Mouse (Mus musculus) adrenal gland, postnatal 14 days (tissue): ENCODE measurements around the gene Rab11fip5. TPM values are rescaled to one million over a fixed set of nuclear protein-coding genes. Genes with fewer than 3 reads are reported as not detected.

Experiments
- DNase-seq: peaks from one replicate; pipeline ENCODE4 v3.0.0; 2021; ENCODE audit warnings: mixed read lengths
- total RNA-seq: library from RNA; stranded (reverse); gene quantifications from 2 replicates; pipeline ENCODE4 v1.2.3, GENCODE M21; 2021

The Rab11fip5 gene
- total RNA-seq, 1 experiment from 2014 or later, result 22.7 TPM

DNA sequence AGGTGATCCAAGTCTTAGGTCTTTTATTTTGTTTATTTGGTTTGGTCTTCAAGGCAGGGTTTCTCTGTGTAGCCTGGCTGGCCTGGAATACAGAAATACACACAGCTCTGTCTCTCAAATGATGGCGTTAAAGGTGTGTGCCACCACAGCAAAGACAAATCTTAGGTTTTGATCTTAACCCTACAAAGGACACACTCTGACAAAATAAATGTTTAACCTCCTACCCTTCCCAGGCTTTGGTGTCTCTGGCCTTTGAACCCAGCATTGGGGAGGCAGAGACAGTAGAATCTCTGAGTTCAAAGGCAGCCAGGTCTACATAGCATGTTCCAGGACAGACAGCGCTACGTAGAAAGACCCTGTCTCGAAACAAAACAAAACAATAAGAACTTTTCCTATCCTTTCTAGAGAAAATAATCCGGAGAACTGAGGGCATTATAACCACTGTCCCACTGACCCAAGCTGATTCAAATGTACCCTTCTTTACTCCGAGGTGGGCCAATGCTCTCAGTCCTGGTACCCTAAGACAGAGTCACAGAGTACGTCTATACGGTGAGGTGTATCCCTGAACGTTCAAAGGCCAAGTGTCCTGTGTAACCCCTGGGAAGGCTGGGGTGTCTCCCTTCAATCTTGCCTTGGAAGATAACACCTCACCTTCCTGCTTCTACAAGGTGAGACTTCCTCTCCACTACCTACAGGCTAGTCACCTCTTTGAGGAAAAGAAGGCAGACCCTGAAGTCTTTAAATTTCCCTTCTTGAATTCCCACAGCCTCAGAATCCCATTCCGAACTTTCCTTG lies 1.2 kb downstream of the Rab11fip5 start:
- no peak for DNase-seq

GRCm38 (mm10) chr6:85372496-85372895 lies 1.9 kb downstream of the Rab11fip5 start:
- DNase-seq, result no peak

DNA sequence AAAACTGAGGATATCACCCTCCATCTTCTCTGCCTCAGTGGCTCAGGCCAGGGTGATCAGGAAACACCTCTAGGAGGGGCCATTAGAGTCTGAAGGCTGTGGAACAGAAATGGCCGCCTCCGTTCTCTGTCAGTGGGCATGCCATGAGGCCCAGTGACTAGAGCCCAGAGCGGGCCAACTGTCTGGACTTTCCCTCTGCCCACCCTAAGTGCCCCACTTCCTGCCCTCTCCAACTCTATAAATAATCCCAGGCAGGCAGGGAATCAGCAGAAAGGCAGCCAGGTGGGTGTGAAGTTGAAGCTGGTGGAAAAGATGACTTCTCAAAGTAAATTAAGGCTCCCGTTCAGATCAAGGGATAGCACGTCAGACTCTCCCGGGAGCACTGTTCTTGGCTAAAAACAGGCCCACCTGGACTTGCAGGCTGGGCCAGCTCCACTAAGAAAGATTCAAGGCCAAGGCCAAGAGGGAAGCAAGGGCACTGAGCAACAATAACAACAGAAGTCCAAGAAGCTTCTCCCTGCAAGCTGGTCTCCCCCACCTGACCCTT lies 2.5 kb downstream of the Rab11fip5 start:
- DNase-seq, result no peak

DNA sequence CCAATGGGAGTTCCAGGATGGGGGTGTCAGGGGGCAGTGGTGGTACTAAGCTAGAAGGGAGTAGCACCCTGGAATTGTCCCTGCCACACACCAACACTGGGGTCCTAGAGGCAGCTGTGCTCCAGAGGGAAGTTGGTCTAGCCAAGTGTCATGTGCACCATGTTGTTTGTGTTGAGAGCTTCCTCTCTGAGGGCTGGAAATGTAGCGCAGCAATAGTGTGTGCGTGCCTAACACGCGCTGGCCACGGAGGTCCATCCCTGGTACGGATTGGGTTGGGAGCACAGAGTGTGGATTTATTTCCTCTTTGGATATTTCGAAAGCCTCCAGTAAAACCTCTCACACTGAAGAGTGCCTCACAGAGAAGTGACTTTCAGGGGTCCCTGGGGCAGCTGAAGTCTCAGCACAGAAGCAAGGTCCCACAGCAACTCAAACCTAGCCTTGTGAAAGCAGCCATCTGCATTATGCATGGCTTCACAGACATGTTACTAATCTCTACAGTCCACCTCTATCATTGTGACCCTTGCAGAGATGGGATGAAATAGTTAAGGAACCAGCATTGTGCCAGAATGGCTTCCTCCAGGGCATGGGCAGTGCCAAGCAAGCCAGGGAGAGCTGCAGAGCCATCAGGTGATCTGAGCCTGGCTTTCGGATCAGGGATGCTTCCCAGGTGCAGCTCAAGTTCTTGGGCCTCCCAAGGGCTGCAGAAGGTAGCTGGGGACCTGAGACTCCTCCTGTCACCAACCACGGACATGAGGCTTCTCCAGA lies 3.6 kb downstream of the Rab11fip5 start:
- DNase-seq, result no peak

DNA sequence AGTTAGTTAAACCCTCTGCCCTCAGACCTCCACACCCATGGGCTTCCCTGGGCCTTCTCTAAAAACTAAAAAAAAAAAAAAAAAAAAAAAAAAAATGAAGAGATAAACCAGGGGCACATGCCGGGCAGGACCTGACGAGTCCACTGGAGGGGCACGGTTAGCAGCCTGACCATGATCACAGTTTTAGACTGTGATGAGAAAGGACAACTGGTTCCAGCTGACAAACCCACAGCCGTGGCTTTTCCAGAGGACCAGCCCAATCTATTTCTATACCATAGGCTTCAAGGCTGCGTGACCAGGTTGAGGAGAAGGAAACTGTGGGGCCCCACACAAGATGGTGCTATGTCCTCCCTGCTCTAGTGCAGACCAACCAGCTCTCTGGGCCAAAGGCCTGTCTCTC lies 4.4 kb downstream of the Rab11fip5 start:
- no peak for DNase-seq

DNA sequence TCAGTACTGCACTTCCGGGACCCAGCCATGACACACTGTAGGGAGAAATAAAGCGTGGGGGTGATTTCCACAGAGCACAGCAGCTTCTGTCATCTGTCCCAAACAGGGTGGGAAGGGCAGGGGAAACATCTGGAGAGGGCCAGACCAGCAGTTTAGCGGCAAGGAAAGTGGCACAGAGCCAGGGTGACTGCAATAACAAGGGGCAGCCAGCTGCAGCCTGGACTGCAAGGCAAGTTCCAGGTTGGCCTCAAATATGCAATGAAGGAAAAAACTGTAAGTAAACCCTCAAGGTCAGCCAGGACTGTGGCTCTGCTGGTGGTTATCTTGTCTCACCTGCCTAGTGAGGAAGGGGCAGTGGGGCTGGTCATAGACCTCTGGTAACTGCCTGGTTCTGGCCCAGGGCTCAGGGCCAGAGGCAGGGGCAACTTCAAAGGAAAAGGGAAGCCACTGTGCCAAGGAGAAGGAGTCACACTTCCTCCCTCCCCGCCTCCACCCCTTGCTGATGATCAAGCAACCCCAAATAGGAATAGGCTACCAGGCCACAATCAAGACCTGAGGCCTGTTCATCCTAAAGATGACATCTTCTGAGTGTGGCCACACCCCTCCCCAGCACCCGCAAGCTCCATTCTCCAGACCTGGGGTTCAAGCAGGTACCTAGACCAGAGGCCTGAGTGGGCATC lies 5.1 kb downstream of the Rab11fip5 start:
- peak; percentile 82 for DNase-seq

DNA sequence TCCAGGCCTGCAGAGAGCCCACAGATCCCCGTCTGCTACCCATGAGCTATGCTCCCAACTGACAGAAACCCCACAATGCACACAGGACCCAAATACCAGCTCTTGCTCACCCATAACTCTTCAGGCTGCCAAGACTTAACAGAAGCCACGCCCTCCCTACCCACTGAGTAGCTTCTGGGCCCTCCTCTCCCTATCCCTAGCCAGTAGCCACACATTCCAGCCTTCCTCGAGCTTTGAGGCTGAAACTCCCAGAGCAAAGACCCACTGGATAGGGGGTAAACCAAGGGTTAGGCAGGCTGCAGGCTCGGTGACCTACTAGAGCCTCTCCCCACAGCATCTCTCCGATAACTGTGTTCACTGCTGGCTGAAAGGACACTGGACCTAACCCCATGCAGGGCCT lies 5.7 kb downstream of the Rab11fip5 start:
- no peak for DNase-seq

DNA sequence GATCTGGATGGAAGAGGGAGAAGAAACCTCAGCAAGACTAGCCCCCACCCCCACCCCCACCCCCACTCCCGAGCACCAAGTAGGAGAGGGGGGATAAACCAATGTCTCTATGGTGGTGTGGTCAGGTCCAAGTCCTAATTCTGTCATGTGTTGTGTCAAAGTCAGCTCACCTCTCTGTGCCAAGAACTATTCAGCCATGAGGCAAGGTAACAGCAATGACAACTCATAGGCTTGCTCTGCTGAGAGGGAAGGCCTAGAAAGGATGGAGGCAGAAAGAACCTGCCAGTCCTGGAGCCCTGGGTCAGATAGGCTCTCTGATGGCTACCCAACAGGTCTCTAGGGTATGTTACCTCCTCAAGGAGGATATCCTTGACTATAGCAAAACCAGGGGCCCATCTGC lies 6.3 kb downstream of the Rab11fip5 start:
- DNase-seq, result no peak

GRCm38 (mm10) chr6:85366387-85366786 lies 8.0 kb downstream of the Rab11fip5 start:
- peak; percentile 55 for DNase-seq

DNA sequence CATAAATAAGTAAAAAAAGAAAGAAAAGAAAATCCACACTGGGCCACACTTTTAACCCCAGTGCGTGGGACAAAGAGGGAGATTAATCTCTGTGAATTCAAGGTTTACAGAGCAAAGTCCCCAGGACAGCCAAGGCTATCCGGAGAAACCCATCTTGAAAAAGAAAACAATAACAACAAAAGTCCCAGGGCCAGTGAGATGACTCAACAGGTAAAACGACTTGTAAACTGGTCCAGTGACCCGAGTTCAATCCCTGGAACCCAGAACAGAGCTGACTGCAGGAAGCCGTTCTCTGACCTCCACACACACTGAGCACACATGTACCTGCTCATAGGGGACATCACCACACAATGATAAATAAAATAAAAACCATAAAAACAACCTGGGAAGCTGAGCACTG lies 10.0 kb downstream of the Rab11fip5 start:
- no peak for DNase-seq

GRCm38 (mm10) chr6:85363906-85364260 lies 10.6 kb downstream of the Rab11fip5 start:
- no peak for DNase-seq

DNA sequence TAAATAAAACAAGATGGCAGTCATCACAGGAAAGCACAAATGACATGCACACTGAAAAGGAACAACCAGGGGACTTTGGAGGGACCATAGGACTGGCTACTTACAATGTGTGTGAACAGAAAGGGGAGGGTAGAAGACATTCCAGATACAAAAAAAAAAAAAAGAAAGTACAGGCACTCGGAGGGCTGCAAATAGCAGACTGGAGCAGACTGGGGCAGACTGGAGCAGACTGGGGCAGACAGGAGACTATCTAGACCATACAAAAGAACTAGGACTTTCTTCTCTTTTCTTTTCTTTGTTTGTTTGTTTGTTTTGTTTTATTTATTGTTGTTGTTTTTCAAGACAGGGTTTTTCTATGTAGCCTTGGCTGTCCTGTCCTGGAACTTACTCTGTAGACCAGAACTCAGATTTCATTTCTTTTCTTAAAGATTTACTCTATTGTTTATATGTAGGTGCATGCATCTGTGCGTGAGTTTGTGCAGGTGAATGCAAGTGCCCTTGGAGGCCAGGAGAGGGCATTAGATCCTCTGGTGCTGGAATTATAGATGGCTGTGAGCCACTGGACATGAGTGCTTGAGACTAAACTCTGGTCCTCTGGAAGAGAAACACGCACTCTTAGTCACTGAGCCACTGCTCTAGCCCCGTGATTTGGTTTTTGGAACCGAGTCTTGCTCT lies 11.1 kb downstream of the Rab11fip5 start:
- DNase-seq, result no peak

DNA sequence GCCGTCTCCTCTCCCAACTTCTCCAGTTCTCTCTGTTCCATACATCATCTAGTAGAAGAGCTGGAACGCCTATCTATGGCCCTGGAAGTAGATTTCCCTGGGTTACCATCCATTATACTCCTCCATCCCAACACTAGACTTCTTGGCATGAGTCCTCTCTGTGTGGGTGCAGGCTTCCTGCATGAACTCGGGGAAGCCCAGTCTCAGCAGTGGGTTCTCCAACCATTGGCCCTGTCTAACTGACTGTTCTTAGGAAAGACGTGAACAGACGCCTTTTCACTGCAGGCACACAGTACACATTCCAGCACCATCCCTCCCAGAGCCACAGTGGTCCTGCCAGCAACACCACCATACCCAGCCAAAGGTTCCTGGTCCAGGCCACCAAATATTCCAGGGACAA lies 11.8 kb downstream of the Rab11fip5 start:
- no peak for DNase-seq

GRCm38 (mm10) chr6:85360311-85360710 lies 14.1 kb downstream of the Rab11fip5 start:
- DNase-seq, result no peak

DNA sequence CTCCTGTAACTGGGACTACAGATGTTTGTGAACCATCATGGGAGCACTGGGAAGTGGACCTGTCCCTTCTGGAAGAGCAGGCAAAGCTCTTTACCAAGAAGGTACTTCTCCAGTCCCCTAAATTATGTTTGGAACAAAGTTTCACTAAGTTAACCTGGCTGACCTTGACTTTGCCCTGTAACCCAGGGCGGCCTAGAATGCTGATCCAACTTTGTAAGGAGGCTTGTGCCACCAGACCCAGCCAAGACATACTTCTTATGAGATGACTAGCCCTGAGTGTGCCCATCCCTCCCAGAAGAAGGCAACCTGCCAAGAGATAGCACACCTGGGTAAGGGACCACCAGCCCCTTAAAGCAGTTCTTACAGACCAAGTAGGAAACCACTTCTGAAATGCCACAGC lies 15.6 kb downstream of the Rab11fip5 start:
- no peak for DNase-seq

DNA sequence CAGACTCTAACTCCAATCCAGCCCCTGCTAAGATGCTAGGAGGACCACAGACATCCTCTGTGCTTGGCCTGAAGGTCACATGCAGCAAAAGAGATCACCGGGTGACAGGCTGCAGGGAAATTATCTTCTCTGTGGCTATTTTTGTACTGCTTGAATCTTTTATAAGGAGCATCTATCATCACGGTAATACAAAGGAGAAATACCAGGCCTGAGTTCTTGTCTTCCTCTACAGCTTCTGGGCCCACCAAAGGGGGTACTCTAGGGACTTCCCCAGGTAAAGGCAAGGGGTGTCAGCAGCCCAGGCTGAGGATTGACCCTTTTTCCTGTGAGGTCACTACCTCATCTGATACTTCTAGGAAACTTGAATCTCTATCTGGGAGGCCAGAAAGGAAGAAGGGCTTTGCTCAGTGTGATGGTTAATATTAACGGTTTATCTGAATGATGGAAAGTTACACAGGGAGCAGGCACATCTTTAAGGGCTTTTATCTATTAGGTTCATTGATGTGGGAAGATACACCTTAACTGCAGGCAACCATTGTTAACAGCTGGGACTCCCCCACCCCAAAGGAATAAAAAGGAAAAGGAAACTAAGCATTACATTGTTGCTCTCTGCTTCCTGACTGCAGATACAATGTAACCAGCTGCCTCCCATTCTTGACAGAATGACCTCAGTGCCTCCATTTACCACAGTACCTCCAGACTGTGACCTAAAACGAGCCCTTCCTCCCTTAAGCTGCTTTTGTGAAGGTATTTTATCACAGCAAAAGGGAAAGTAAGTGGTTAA lies 17.6 kb downstream of the Rab11fip5 start:
- DNase-seq, result no peak

DNA sequence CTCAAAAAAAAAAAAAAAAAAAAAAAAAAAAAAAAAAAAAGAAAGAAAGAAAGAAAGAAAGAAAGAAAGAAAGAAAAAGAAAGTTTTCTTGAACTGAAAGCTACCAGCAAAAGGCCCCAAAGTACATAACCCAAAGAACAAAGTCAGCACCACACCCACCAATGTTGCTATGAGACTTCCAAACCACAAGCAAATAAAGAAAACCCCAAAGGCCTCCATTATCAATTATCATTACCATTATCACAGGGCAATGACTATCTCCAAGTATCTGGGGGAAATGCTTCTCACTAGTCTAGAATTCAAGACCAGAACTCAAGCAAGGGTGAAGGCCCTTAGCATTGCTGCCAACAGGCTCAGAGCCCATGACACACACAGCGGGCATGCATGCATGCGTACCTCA lies 18.7 kb downstream of the Rab11fip5 start:
- no peak for DNase-seq

- DNase-seq, result no peak
Measured at GRCm38 (mm10) chr6:85354709-85355108, 19.7 kb downstream of the Rab11fip5 start.

DNA sequence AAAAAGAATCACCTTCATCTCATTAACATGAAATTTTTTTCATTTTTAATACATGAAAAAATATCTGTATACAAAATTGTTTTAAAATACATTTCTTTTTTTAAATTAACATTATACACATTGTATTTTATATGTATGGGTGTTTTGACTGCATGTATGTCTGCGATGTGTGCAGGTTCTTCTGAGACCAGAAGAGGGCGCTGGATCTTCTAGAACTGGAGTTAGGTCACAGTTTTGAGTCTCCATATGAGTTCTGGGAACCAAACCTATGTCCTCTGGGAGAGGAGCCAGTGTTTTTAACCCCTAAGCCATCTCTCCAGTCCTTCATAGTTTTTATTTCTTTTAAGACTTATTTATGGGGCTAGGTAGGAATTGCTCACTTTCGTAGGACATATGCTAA lies 20.7 kb downstream of the Rab11fip5 start:
- no peak for DNase-seq

DNA sequence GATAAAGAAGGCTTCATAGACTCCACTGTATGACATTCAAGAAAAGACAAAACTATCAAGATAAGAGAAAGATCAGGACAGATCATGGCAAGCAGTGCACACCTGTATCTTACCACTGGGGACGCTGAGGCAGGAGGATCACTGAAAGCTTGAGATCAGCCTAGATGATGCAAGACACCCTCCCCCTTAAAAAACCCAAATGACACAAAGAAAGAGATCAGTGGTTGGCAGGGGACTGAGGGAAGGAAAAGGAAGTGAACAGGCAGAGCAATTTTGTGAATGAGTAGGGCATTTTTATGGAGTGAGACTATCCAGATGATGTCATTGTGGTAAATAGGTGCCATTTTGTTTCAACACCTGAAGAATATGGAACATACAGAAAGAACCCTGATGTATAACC lies 24.3 kb downstream of the Rab11fip5 start:
- DNase-seq, result no peak

DNA sequence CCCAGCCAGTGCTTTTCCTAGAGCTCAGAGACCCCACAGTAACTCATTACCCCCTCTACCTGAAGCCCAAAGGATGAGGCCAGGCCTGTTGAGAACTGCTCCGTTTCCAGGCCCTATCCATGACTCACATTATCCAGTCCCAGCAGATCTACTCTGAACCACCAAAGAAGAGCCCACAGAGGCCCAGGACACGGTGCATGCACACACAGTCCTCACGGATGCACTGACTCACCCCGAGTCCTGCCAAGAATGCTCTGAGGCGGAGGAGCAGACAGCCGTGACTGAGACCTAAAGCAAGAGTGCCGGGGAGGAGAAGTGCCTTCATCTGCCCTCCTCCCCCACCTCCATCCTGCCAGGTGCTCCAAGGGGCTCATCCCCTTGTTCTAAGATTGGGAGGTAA lies 25.2 kb downstream of the Rab11fip5 start:
- DNase-seq, result peak; percentile 82

DNA sequence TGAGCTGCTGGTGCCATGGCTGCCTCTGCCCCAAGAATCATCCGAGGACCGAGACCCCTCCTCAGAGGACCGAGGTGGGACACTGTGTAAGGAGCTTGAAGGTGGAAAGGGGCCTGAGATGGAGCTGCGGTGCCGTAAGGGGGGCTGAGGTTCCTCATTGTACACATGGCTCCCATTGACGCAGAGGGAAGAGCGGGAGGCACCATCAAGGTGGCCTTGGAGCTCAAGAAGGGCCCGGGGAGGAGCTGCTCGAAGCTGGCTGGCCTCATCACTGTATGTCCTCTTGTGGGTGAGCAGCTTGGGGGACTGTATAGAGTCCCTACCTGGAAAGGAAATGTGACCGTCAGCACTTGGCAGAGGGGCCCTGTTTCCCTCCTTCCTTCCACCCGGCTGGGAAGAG lies 26.3 kb downstream of the Rab11fip5 start:
- DNase-seq, result no peak
